Mouse (Mus musculus): ENCODE data around the gene Rhbdf1. TPM values are rescaled to one million over a fixed set of nuclear protein-coding genes. Genes with fewer than 3 reads are reported as not detected.

The Rhbdf1 gene
- polyA plus RNA-seq, 1 experiment from 2014 or later, result 21.0 TPM

GRCm38 (mm10) chr11:32236132-32236531, 14.0 kb upstream of the Rhbdf1 start:
- H3K4me2 ChIP-seq (replicated peaks; ENCODE audit: low read depth, low read length), result no peak overlapping the region
- DNase-seq (ENCODE audit: low spot score) (no peak), ATAC-seq (ENCODE audit: low FRiP score) (no peak)
- no peak overlapping the region for H3K27ac ChIP-seq (ENCODE audit: low read depth, low read length)
- peaks cover 4% of the 10 kb centered on the region; the same call in 1 of the 2 replicates for H3K36me3 ChIP-seq (ENCODE audit: control insufficient read depth, insufficient read depth, low read length)
- H3K9me3 ChIP-seq (ENCODE audit: control insufficient read depth, low read length), result no peaks in the 10 kb centered on the region
- H3K27me3 ChIP-seq (ENCODE audit: control insufficient read depth, insufficient read depth, low read length), result no peaks in the 10 kb centered on the region
- WGBS, result 88% methylated on average over 2 of the region's 2 CpGs
- H3K9ac ChIP-seq (ENCODE audit: low read depth, low read length), result no peak overlapping the region
- H3K4me1 ChIP-seq (replicated peaks; ENCODE audit: control insufficient read depth, insufficient read depth, low read length), result no peaks in the 10 kb centered on the region
- H3K4me3 ChIP-seq (ENCODE audit: low read depth, low read length), result no peak overlapping the region

GRCm38 (mm10) chr11:32235646-32236045, 13.5 kb upstream of the Rhbdf1 start:
- no peaks in the 10 kb centered on the region for H3K9me3 ChIP-seq (ENCODE audit: control insufficient read depth, low read length)
- no peak overlapping the region for H3K9ac ChIP-seq (ENCODE audit: low read depth, low read length)
- no peak overlapping the region for H3K27ac ChIP-seq (ENCODE audit: low read depth, low read length)
- 88% methylated on average over 3 of the region's 3 CpGs for WGBS
- ATAC-seq (ENCODE audit: low FRiP score), result no peak
- DNase-seq (ENCODE audit: low spot score), result no peak
- peaks cover 5% of the 10 kb centered on the region; the same call in 1 of the 2 replicates for H3K36me3 ChIP-seq (ENCODE audit: control insufficient read depth, insufficient read depth, low read length)
- H3K4me2 ChIP-seq (replicated peaks; ENCODE audit: low read depth, low read length), result no peak overlapping the region
- no peak overlapping the region for H3K4me3 ChIP-seq (ENCODE audit: low read depth, low read length)
- no peaks in the 10 kb centered on the region for H3K27me3 ChIP-seq (ENCODE audit: control insufficient read depth, insufficient read depth, low read length)
- no peaks in the 10 kb centered on the region for H3K4me1 ChIP-seq (replicated peaks; ENCODE audit: control insufficient read depth, insufficient read depth, low read length)

GRCm38 (mm10) chr11:32234816-32235485, 12.9 kb upstream of the Rhbdf1 start:
- H3K27ac ChIP-seq (ENCODE audit: low read depth, low read length), result no peak overlapping the region
- DNase-seq (ENCODE audit: low spot score) (no peak), ATAC-seq (ENCODE audit: low FRiP score) (no peak)
- no peak overlapping the region for H3K4me2 ChIP-seq (replicated peaks; ENCODE audit: low read depth, low read length)
- WGBS, result 94% methylated on average over 6 of the region's 6 CpGs
- no peak overlapping the region for H3K4me3 ChIP-seq (ENCODE audit: low read depth, low read length)
- no peaks in the 10 kb centered on the region for H3K9me3 ChIP-seq (ENCODE audit: control insufficient read depth, low read length)
- peaks cover 5% of the 10 kb centered on the region; the same call in 1 of the 2 replicates for H3K36me3 ChIP-seq (ENCODE audit: control insufficient read depth, insufficient read depth, low read length)
- H3K27me3 ChIP-seq (ENCODE audit: control insufficient read depth, insufficient read depth, low read length), result no peaks in the 10 kb centered on the region
- no peak overlapping the region for H3K9ac ChIP-seq (ENCODE audit: low read depth, low read length)
- H3K4me1 ChIP-seq (replicated peaks; ENCODE audit: control insufficient read depth, insufficient read depth, low read length), result no peaks in the 10 kb centered on the region

GRCm38 (mm10) chr11:32233895-32234294, 11.8 kb upstream of the Rhbdf1 start:
- Histone ChIP-seq H3K9me3 (ENCODE audit: control insufficient read depth, low read length) (no peaks in the 10 kb centered on the region), H3K27me3 (ENCODE audit: control insufficient read depth, insufficient read depth, low read length) (no peaks in the 10 kb centered on the region), H3K36me3 (ENCODE audit: control insufficient read depth, insufficient read depth, low read length) (peaks cover 5% of the 10 kb centered on the region; the same call in 1 of the 2 replicates), H3K9ac (ENCODE audit: low read depth, low read length) (no peak overlapping the region), H3K4me2 (replicated peaks; ENCODE audit: low read depth, low read length) (no peak overlapping the region), H3K4me3 (ENCODE audit: low read depth, low read length) (no peak overlapping the region), H3K4me1 (replicated peaks; ENCODE audit: control insufficient read depth, insufficient read depth, low read length) (no peaks in the 10 kb centered on the region), H3K27ac (ENCODE audit: low read depth, low read length) (no peak overlapping the region)
- WGBS, result 94% methylated on average over 3 of the region's 3 CpGs
- DNase-seq (ENCODE audit: low spot score), result no peak
- no peak for ATAC-seq (ENCODE audit: low FRiP score)

- Histone ChIP-seq H3K27me3 (ENCODE audit: control insufficient read depth, insufficient read depth, low read length) (no peaks in the 10 kb centered on the region), H3K27ac (ENCODE audit: low read depth, low read length) (no peak overlapping the region), H3K4me2 (replicated peaks; ENCODE audit: low read depth, low read length) (no peak overlapping the region), H3K9ac (ENCODE audit: low read depth, low read length) (no peak overlapping the region), H3K36me3 (ENCODE audit: control insufficient read depth, insufficient read depth, low read length) (peaks cover 5% of the 10 kb centered on the region; the same call in 1 of the 2 replicates), H3K4me1 (replicated peaks; ENCODE audit: control insufficient read depth, insufficient read depth, low read length) (no peaks in the 10 kb centered on the region), H3K9me3 (ENCODE audit: control insufficient read depth, low read length) (no peaks in the 10 kb centered on the region), H3K4me3 (ENCODE audit: low read depth, low read length) (no peak overlapping the region)
- no peak for DNase-seq (ENCODE audit: low spot score)
- ATAC-seq (ENCODE audit: low FRiP score), result no peak
- 78% methylated on average over 10 of the region's 10 CpGs for WGBS
These were observed 10.7 kb upstream of the Rhbdf1 start for GRCm38 (mm10) chr11:32232848-32233247.

- ATAC-seq (ENCODE audit: low FRiP score), result no peak
- H3K36me3 ChIP-seq (ENCODE audit: control insufficient read depth, insufficient read depth, low read length), result peaks cover 5% of the 10 kb centered on the region; the same call in 1 of the 2 replicates
- no peak overlapping the region for H3K4me2 ChIP-seq (replicated peaks; ENCODE audit: low read depth, low read length)
- peaks cover 4% of the 10 kb centered on the region; the same call in 1 of the 2 replicates for H3K4me1 ChIP-seq (replicated peaks; ENCODE audit: control insufficient read depth, insufficient read depth, low read length)
- H3K27me3 ChIP-seq (ENCODE audit: control insufficient read depth, insufficient read depth, low read length), result no peaks in the 10 kb centered on the region; the same call in 1 of the 2 replicates
- 86% methylated on average over 2 of the region's 2 CpGs for WGBS
- H3K27ac ChIP-seq (ENCODE audit: low read depth, low read length), result no peak overlapping the region
- no peaks in the 10 kb centered on the region for H3K9me3 ChIP-seq (ENCODE audit: control insufficient read depth, low read length)
- DNase-seq (ENCODE audit: low spot score), result no peak
- no peak overlapping the region for H3K9ac ChIP-seq (ENCODE audit: low read depth, low read length)
- no peak overlapping the region for H3K4me3 ChIP-seq (ENCODE audit: low read depth, low read length)
These were observed 9.0 kb upstream of the Rhbdf1 start for GRCm38 (mm10) chr11:32231125-32231524.

GRCm38 (mm10) chr11:32230220-32230619, 8.1 kb upstream of the Rhbdf1 start:
- no peak overlapping the region for H3K4me3 ChIP-seq (ENCODE audit: low read depth, low read length)
- no peak for DNase-seq (ENCODE audit: low spot score)
- no peaks in the 10 kb centered on the region; the same call in 1 of the 2 replicates for H3K27me3 ChIP-seq (ENCODE audit: control insufficient read depth, insufficient read depth, low read length)
- H3K4me2 ChIP-seq (replicated peaks; ENCODE audit: low read depth, low read length), result no peak overlapping the region
- H3K36me3 ChIP-seq (ENCODE audit: control insufficient read depth, insufficient read depth, low read length), result peaks cover 5% of the 10 kb centered on the region; the same call in 1 of the 2 replicates
- H3K4me1 ChIP-seq (replicated peaks; ENCODE audit: control insufficient read depth, insufficient read depth, low read length), result peaks cover 4% of the 10 kb centered on the region; the same call in 1 of the 2 replicates
- no peak overlapping the region for H3K9ac ChIP-seq (ENCODE audit: low read depth, low read length)
- WGBS, result 84% methylated on average over 4 of the region's 4 CpGs
- H3K27ac ChIP-seq (ENCODE audit: low read depth, low read length), result no peak overlapping the region
- no peak for ATAC-seq (ENCODE audit: low FRiP score)
- H3K9me3 ChIP-seq (ENCODE audit: control insufficient read depth, low read length), result no peaks in the 10 kb centered on the region

GRCm38 (mm10) chr11:32228292-32228845, 6.3 kb upstream of the Rhbdf1 start:
- no peak overlapping the region for H3K9ac ChIP-seq (ENCODE audit: low read depth, low read length)
- ATAC-seq (ENCODE audit: low FRiP score) (no peak), DNase-seq (ENCODE audit: low spot score) (no peak)
- H3K9me3 ChIP-seq (ENCODE audit: control insufficient read depth, low read length), result no peaks in the 10 kb centered on the region
- H3K4me3 ChIP-seq (ENCODE audit: low read depth, low read length), result no peak overlapping the region
- H3K36me3 ChIP-seq (ENCODE audit: control insufficient read depth, insufficient read depth, low read length), result peaks cover 3% of the 10 kb centered on the region; the same call in 1 of the 2 replicates
- peaks cover 4% of the 10 kb centered on the region; the same call in 1 of the 2 replicates for H3K4me1 ChIP-seq (replicated peaks; ENCODE audit: control insufficient read depth, insufficient read depth, low read length)
- 95% methylated on average over 3 of the region's 3 CpGs for WGBS
- H3K27ac ChIP-seq (ENCODE audit: low read depth, low read length), result no peak overlapping the region
- H3K27me3 ChIP-seq (ENCODE audit: control insufficient read depth, insufficient read depth, low read length), result no peaks in the 10 kb centered on the region; the same call in 1 of the 2 replicates
- H3K4me2 ChIP-seq (replicated peaks; ENCODE audit: low read depth, low read length), result no peak overlapping the region

GRCm38 (mm10) chr11:32227555-32227954, 5.5 kb upstream of the Rhbdf1 start:
- DNase-seq (ENCODE audit: low spot score) (no peak), ATAC-seq (ENCODE audit: low FRiP score) (no peak)
- 90% methylated on average over 9 of the region's 9 CpGs for WGBS
- no peak overlapping the region for H3K4me2 ChIP-seq (replicated peaks; ENCODE audit: low read depth, low read length)
- no peak overlapping the region for H3K27ac ChIP-seq (ENCODE audit: low read depth, low read length)
- H3K9me3 ChIP-seq (ENCODE audit: control insufficient read depth, low read length), result no peaks in the 10 kb centered on the region
- no peak overlapping the region for H3K9ac ChIP-seq (ENCODE audit: low read depth, low read length)
- H3K36me3 ChIP-seq (ENCODE audit: control insufficient read depth, insufficient read depth, low read length), result peaks cover 3% of the 10 kb centered on the region; the same call in 1 of the 2 replicates
- H3K4me1 ChIP-seq (replicated peaks; ENCODE audit: control insufficient read depth, insufficient read depth, low read length), result peaks cover 4% of the 10 kb centered on the region; the same call in 1 of the 2 replicates
- H3K27me3 ChIP-seq (ENCODE audit: control insufficient read depth, insufficient read depth, low read length), result no peaks in the 10 kb centered on the region; the same call in 1 of the 2 replicates
- no peak overlapping the region for H3K4me3 ChIP-seq (ENCODE audit: low read depth, low read length)
